Mouse (Mus musculus): ENCODE measurements around the gene Sis.

Gene Sis

GRCm38 (mm10) chr3:72967675-72968074, at the start of gene Sis:
Gene Sis (minus strand): TSS chr3:72967863.
- DNase-seq (ENCODE audit: low spot score): no peak

DNA sequence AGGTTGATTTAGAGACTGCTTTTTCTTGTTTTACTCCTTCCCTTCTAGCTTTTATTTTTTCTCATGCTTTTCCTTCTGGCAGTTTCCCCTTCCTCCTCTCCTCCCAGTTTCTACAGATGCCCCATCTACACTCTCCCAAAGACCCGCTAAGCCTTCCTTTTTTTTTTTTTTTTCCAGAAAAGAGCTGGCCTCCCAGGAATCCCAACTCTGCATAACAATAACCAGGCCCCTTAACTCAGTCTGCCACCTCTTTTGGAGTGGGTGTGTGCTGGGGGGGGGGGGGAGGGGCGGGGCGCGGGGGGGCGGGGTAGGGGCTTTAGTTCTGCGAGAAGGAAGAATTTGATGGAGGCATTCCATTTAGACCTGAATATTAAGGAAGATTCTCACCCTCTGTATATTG, 38.4 kb upstream of the Sis start:
- DNase-seq (ENCODE audit: low spot score): no peak

DNA sequence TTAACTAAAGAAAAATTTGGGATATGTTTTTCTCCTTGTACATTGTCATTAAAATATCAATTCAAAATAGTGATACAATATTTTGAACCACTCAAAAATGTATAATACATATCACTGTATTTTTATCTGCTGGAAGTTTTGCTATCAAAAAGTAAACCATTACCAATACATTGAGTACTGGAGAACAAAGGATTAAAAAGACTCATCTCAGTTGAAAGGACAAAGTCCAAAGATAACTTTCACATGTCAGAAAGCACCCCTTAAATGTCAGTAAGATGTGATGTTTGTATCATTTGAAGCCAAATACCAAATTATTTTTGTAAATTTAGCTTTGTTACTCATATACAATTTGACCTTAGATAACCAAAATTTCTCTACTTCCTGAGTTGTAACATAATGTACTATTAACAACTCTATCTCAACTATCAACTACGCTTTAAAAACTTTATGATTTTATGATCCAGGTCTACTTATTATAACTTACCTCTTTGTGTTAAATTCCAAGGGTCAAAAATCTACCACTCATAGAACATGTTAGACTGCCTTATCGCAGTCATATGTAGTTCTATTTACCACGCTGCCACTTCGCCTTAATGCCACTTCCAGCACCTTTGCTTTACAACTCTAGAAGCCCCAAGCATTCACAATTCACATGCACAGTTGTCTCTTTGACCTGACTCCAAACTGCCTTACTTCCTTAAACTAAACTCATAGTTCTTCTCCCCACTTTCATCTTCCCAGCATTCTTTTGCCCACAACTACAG, 35.5 kb upstream of the Sis start:
- no peak for DNase-seq (ENCODE audit: low spot score)

GRCm38 (mm10) chr3:72997517-72997916, 29.9 kb upstream of the Sis start:
- no peak for DNase-seq (ENCODE audit: low spot score)

DNA sequence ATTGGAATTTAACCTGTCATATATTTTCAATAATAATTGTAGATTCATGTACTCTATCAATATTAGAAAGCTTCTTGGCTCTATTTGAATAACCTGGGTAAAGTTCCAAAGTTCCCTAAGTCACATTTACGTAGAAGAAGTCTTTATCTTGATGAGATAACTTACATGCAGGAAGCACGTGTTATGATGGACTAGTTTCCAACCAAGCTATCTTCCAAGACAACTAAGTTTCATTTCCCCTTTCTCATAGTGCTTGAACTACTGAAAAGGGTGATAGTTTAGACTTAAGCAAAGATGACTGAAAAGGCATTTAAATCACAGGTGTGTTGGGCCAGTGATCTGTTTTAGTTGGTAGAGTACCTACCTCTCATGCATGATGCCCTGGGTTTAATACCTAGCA, 23.3 kb upstream of the Sis start:
- DNase-seq (ENCODE audit: low spot score): no peak

DNA sequence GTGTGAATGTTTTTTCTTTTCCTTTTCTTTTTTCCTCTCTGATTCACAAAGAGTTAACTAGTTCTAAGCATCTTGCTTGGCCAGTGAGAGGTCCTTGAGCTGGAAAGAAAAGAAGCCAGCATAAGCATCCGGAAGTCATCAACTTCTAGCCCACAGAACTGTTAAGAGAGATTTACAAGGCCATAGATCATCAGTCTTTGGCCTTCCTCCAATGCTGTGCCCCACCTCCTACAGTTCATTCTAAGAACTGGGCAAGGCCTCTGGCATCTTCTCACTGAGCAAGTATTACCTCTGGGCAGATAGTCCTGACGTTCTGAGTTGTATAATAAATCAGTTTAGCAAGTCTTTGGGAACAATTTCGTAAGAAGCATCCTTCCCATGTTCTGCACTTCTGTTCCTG, 8.9 kb upstream of the Sis start:
- peak; percentile 2 for DNase-seq (ENCODE audit: low spot score)

GRCm38 (mm10) chr3:72918919-72919526, 48.6 kb downstream of the Sis start:
- no peak for DNase-seq (ENCODE audit: low spot score)

- no peak for DNase-seq (ENCODE audit: low spot score)
Observed at GRCm38 (mm10) chr3:72882501-72882900, 85.2 kb downstream of the Sis start.

GRCm38 (mm10) chr3:72868141-72868540, 99.5 kb downstream of the Sis start:
- DNase-seq (ENCODE audit: low spot score): no peak

DNA sequence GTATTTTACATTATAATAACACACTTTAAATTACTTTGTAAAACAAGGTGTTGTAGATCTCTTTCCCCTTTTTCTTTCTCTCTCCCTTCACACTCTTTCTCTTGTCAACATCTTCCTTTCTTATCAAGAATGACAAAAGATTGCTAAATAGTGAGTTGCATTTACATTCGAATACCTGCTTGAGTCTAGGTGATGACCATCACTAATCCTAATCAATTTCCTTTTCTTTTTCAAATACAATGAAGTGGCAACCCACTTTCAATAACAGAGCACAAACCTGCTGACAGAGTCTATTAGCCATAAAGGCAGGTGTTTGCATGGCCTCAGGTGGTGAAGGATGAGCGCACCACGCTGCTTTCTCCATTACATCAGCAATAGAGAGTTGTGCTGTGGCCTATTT, 108.9 kb downstream of the Sis start:
- DNase-seq (ENCODE audit: low spot score): no peak

DNA sequence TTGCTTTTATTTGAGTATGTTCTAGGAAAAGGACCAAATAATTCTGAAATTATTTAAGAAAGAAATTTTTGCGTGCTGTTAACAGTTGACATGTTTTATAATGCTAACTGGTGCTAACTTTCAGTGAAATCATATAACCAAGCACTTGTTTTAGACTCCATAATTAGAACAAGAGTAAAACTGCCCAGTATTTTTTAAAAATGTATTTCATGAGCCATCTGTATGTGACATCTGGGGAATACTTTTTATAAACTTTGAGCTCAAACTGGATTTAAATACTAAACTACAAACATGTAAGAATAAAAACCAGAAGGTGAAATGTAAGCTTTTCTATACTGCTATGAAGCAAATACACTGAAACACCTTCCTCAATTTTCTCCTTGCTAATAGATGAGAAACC, 112.3 kb downstream of the Sis start:
- DNase-seq (ENCODE audit: low spot score): no peak

DNA sequence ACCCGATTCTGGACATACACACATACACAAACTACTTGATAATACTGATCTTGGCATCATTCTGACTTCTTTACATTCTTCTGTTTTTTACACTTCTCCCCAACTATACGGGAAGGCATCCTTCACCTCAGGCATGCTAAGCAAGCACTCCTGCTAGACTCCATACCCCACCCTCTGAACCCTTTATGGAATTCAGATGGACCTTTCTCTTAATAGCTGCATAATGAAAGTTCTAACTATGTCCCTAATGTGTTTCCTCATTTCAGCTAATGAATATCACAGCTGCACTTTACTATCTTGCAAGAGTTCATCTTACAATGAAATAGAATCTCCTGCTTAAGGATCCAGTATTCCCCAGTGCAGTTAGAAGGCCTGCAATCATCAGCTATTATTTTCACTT, 127.0 kb downstream of the Sis start:
- no peak for DNase-seq (ENCODE audit: low spot score)

Measured in ovary, adult 18-20 months (tissue).